Mouse (Mus musculus) hindbrain, postnatal 0 days (tissue): ENCODE results near the gene Htatip2. TPM values are rescaled to one million over a fixed set of nuclear protein-coding genes. Genes with fewer than 3 reads are reported as not detected.

Source experiments
- ATAC-seq: fragments of 200-750 bp; cut with Nextera tagmentation; 2 replicates; pipeline ENCODE4 v1.8.0; 2017; ENCODE audit warnings: mild to moderate bottlenecking, moderate TSS enrichment, moderate library complexity
- DNase-seq: peaks from one replicate; pipeline ENCODE4 v3.0.0-alpha.2; 2015; ENCODE audit warnings: low spot score
- H3K27ac ChIP-seq: fragments of 300-500 bp; sonication (generic); 2 replicates; pipeline ENCODE4 v1.5.1; 2014; ENCODE audit warnings: mild to moderate bottlenecking
- H3K27me3 ChIP-seq: fragments of 300-500 bp; sonication (generic); 2 replicates; pipeline ENCODE4 v1.6.1; 2014; ENCODE audit warnings: low read length, mixed read lengths; ENCODE audit not compliant: insufficient read depth
- H3K36me3 ChIP-seq: fragments of 300-500 bp; sonication (generic); 2 replicates; pipeline ENCODE4 v1.6.1; 2014; ENCODE audit warnings: low read length, mixed read lengths; ENCODE audit not compliant: insufficient read depth
- H3K4me1 ChIP-seq: fragments of 300-500 bp; sonication (generic); 2 replicates; pipeline ENCODE4 v1.6.1; 2014; ENCODE audit warnings: antibody characterized with exemption, low read length, mixed read lengths; ENCODE audit not compliant: insufficient read depth
- H3K4me2 ChIP-seq: fragments of 300-500 bp; sonication (generic); 2 replicates; pipeline ENCODE4 v1.6.1; 2014; ENCODE audit warnings: low read depth, mild to moderate bottlenecking, low read length, moderate library complexity, mixed read lengths
- H3K4me3 ChIP-seq: fragments of 300-500 bp; sonication (generic); 2 replicates; pipeline ENCODE4 v1.5.1; 2014; ENCODE audit warnings: low read length
- H3K9ac ChIP-seq: fragments of 300-500 bp; sonication (generic); replicated peaks from 2 replicates; pipeline ENCODE4 v1.6.1; 2014; ENCODE audit warnings: mild to moderate bottlenecking, low read length, moderate library complexity, mixed read lengths
- H3K9me3 ChIP-seq: fragments of 300-500 bp; sonication (generic); 2 replicates; pipeline ENCODE4 v1.6.1; 2016; ENCODE audit warnings: low read length, mixed read lengths
- CTCF ChIP-seq: IDR thresholded peaks from 2 replicates; pipeline ENCODE4 v1.5.1; 2016; ENCODE audit warnings: antibody characterized with exemption, control low read depth, low read depth
- WGBS: fragments of 180-500 bp; shearing (Covaris S2); extraction: QIAGEN DNeasy Blood & Tissue Kit; methylation state at CpG from one replicate; pipeline ENCODE4 v1.1.7; 2014; 5-methylcytosine and 5-hydroxymethylcytosine counted together
- polyA plus RNA-seq: library from polyadenylated mRNA; unstranded; fragments of >200 nt; fragmentation: Nextera tagmentation; extraction: Ambion mirVana; gene quantifications from 2 replicates; pipeline ENCODE4 v1.2.1, GENCODE M21; 2015
- total RNA-seq: library from RNA; depleted of rRNA; stranded (reverse); fragments of >200 nt; gene quantifications from 2 replicates; pipeline ENCODE4 v1.2.3, GENCODE M21; 2014; rRNA removed

Gene Htatip2
- total and polyA plus RNA-seq, 2 experiments from 2014 or later = 1.5 to 7.1 TPM

DNA sequence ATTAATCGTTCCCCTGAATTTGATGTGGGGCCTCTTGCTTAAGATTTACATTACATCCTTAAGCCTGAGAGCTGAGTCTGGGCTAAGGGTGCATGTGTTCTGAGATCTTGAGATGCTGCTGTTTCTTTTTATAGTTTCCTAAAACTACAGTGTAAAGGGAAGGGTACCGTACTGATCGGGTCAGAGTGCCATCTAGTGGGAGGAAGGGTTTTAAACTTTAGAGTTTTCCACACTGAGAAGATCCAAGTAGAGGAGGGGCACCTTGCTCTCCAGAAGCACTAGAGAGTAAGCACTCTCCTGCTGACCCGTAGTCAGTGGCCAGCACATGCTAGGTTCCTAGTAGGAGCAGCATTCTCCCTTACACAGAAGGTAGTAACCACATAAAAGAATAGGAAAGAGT lies 52.4 kb downstream of the Htatip2 start:
- Histone ChIP-seq H3K27me3 (no peaks in the 10 kb centered on the region), H3K4me3 (no peak overlapping the region), H3K27ac (no peak overlapping the region), H3K4me2 (no peak overlapping the region), H3K4me1 (no peaks in the 10 kb centered on the region), H3K36me3 (peaks cover 6% of the 10 kb centered on the region; the same call in 1 of the 2 replicates), H3K9me3 (no peaks in the 10 kb centered on the region), H3K9ac (no peak overlapping the region)
- peak; percentile 47; the same call in 1 of the 2 replicates for ATAC-seq
- DNase-seq = peak; percentile 60
- WGBS = 48% methylated on average over 4 of the region's 4 CpGs
- TF ChIP-seq CTCF = peak; percentile 65

DNA sequence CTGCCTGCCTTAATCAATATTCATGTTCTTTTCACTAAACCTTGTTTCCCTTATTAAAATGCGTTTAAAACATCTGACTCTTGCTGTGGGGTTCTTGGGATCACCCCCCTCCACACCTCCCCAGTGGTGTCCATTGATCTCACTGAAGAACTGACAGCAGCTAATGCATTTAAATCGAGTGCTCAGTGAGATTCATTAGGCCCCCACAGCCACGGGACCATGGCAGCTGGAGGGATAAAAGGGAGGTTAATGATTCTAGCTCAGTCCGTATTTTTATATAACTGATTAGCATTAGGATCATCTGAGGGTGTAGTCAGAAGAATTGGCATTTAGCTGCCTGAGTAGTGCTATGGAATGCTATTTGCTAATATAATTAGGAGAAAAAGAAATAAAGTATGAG lies 60.5 kb downstream of the Htatip2 start:
- ATAC-seq = no peak
- TF ChIP-seq CTCF = no peak
- Histone ChIP-seq H3K4me1 (no peaks in the 10 kb centered on the region), H3K27ac (no peak overlapping the region), H3K4me2 (no peak overlapping the region), H3K9me3 (no peaks in the 10 kb centered on the region), H3K4me3 (no peak overlapping the region), H3K9ac (no peak overlapping the region), H3K36me3 (peaks cover 3% of the 10 kb centered on the region; the same call in 1 of the 2 replicates), H3K27me3 (no peaks in the 10 kb centered on the region)
- WGBS = 16% methylated on average over 4 of the region's 4 CpGs
- no peak for DNase-seq

DNA sequence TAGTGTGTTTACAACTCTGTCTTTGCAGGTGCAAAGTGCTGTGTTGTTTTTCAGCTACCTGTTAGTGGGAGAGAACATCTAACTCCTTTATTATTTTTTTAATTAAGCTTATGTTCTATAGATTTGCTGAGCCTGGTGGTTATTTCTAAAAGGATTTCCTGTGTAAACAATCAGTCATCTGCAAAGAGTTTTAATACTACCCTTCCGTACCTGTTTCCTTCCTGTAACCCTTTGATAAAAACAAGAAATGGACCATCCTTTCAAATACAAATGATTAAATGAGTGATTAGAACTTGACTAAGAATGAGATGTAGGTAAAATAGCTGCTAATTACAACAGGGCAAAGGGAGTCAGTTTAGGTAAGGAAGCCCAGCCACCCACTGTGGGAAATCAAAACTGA lies 62.5 kb downstream of the Htatip2 start:
- Histone ChIP-seq H3K9me3 (no peaks in the 10 kb centered on the region), H3K4me2 (no peak overlapping the region), H3K36me3 (peaks cover 3% of the 10 kb centered on the region; the same call in 1 of the 2 replicates), H3K4me3 (no peak overlapping the region), H3K27me3 (no peaks in the 10 kb centered on the region), H3K9ac (no peak overlapping the region), H3K4me1 (no peaks in the 10 kb centered on the region), H3K27ac (no peak overlapping the region)
- DNase-seq (no peak), ATAC-seq (no peak)
- WGBS = 81% methylated on average over 1 of the region's 1 CpGs
- TF ChIP-seq CTCF = no peak

DNA sequence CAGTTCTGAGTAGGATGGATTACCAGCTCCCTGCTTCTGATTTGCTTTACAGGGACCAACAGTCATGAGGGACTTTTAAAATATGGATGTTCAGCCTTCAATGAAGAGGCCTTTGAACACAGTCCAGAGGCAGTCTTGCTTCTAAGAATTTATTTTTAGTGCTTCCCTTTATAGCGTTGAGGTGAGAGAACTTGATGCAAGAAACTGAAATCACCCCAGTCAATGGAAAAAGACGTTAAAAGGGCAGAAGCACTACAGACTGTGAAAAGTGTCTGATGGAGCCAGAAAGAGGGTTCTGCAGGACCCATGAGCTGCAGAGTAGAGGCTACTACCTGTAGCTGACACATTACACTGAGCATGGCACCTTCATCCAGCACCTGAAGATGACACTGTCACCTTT lies 63.1 kb downstream of the Htatip2 start:
- Histone ChIP-seq H3K4me3 (no peak overlapping the region), H3K4me2 (no peak overlapping the region), H3K36me3 (peaks cover 8% of the 10 kb centered on the region; the same call in 1 of the 2 replicates), H3K9ac (no peak overlapping the region), H3K27me3 (no peaks in the 10 kb centered on the region), H3K4me1 (no peaks in the 10 kb centered on the region), H3K27ac (no peak overlapping the region), H3K9me3 (no peaks in the 10 kb centered on the region)
- WGBS = 73% methylated on average over 2 of the region's 2 CpGs
- no peak for TF ChIP-seq CTCF
- DNase-seq (no peak), ATAC-seq (no peak)

Other genes starting within 250 kb of the Htatip2 start
- gene Dbx1, start 122.3 kb upstream of the Htatip2 start, total RNA-seq = 0.43 and 0.68 TPM in 2 replicates
- gene Dbx1, start 122.3 kb upstream of the Htatip2 start, polyA plus RNA-seq = 0.53 and 0.59 TPM in 2 replicates
- gene Prmt3, start 19.2 kb downstream of the Htatip2 start, total RNA-seq = 51.2 and 53.2 TPM in 2 replicates
- 40.4 and 42.0 TPM in 2 replicates for gene Prmt3, start 19.2 kb downstream of the Htatip2 start, polyA plus RNA-seq
- 49.6 and 57.2 TPM in 2 replicates for gene Slc6a5, start 151.0 kb downstream of the Htatip2 start, total RNA-seq
- gene Slc6a5, start 151.0 kb downstream of the Htatip2 start, polyA plus RNA-seq = 9.8 and 10.9 TPM in 2 replicates
- gene Nell1, start 215.7 kb downstream of the Htatip2 start, total RNA-seq = 66.4 and 67.1 TPM in 2 replicates
- gene Nell1, start 215.7 kb downstream of the Htatip2 start, polyA plus RNA-seq = 37.0 and 37.8 TPM in 2 replicates